Mouse (Mus musculus) cerebellum, adult 8-10 months (tissue): Measurements from ENCODE around the gene 4921524J17Rik.

ENCODE experiments used
- DNase-seq: peaks from one replicate; pipeline ENCODE4 v3.0.0; 2022

4921524J17Rik gene

DNA sequence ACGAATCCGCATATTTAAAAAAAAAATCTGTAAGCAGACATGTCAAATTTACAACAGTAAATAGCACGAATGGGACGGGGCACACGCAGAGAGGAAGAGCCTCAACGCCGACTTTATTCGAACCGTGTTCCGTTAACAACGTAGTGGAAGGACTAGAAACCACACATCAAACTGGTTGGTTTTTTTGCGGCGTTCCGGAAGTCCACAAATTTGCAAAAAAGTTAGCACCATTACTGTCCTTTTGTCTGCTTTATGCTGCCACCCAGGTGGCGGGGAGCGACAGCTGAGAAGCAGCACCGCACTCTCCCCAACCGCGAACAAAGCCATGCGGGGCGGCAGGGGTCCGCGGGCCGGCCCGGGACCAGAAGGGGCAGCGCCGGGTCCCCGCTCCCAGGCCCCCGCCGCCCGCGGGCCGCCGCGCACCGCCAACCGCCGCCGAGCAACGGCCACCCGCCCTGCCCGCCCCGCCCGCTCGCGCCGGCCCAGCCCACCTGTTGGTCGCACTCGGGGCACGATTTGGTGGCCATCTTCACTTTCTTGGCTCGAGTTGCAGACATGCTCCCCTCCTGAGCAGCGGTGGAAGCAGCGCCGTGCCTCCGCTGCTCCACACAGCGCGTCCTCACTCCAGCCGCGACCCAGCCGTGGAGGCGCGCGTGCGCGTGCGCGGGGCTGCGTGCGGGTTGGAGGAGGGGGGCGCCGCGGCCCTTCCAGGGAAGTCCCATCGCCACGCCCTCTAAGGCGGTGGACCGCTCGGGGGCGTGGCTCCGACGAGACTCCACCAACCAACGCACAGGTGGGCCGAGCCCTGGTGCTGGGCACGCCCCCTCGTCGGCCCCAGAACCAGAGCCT, at the start of gene 4921524J17Rik:
Gene 4921524J17Rik, minus strand, starts transcription at position 666 of the 849 bp plus-strand sequence.
- peak; percentile 96 for DNase-seq

DNA sequence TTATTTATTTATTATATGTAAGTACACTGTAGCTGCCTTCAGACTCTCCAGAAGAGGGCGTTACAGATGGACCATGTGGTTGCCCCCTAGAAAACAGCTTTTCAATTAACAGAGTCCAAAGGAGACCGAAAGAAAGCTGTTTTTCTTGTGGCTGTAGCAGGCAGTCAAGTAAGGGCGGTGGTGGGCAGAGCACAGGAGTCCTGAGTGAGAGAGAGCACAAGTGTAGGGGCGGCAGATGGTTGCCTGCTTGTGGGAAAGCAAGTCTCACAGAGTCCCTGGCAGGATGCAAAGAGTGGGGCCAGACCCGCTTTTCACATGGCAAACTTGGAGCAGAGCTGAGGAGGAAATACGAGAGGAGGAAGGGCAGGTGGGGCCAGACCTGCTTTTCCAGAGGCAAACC, 49.8 kb upstream of the 4921524J17Rik start:
- no peak for DNase-seq

DNA sequence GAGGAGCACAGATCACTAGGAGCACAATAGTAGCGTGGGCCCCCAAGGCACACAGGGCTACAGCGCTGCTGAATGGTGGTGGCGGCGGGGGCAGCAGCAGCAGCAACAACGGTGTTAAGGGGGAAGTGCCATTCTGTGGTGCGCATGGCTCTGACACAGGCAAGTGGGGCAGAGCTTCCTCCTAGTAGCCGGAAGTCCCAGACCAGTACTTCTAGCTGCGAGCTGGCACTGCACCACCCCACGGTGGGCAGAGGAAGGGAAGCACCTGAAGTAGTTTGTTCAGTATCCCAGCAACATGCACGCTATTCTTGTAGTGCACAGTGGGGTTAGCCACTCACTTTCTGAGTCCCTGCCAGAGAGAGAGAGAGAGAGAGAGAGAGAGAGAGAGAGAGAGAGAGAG, 49.3 kb upstream of the 4921524J17Rik start:
- DNase-seq: no peak

DNA sequence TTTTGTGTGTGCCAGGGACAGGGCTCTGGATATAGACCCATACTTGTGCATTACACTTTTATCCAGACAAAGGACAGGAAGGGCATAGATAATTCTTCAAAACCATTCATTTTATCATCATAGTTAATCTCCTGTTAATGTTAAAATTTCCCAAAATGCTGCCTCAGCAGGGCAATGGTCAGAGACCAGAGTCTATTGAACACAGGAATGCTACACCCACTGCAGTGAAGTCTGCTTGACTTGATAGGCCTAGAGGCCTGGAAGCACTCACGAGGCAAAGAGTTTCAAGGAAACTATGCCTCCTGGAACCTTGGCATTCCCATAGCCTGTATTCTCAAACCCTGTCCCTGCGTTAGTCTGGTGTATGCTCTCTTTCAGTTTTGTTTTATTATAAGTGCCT, 47.1 kb upstream of the 4921524J17Rik start:
- no peak for DNase-seq

DNA sequence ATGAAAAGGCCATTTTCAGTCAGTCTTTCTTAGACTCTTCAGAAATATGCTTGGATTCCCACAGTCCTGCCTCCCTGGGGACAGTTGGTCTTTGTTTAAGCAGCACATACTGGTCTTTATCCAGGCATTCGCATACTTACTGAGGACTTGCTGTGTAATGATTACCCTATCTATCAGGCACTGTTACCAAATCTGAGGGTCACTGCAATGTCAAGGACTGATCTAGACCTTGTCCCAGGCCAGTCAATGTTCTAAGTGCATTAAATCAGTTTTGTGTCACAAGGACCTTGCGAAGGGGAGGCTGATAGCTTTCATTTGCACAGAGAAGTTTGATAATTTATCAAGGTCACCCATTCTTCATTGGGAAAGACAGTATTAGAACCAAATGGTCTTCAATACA, 45.8 kb upstream of the 4921524J17Rik start:
- DNase-seq: no peak

DNA sequence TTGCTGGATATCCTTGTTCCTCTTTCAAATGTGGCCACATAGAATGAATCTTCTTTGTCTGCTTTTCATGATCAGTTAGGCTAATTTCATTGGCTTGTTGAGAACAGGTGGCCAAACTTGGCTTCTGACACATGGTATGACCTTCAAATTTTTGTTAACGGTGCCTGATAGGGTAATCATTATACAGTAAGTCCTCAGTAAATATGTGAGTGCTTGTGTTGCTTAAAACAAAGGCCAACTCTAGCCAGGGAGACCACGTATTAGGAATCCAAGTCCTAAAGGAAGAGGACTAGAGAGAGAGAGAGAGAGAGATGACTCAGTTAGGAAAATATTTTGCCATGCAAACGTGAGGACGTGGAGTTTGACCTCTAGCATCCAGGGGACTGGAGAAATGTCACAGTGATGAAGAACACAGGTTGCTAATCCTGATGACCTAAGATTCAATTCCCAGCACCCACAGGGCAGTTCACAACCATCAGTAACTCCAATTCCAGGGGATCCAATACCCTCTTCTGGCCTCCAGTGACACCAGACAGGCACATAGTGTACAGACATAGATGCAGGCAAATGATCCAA, 44.4 kb upstream of the 4921524J17Rik start:
- no peak for DNase-seq

DNA sequence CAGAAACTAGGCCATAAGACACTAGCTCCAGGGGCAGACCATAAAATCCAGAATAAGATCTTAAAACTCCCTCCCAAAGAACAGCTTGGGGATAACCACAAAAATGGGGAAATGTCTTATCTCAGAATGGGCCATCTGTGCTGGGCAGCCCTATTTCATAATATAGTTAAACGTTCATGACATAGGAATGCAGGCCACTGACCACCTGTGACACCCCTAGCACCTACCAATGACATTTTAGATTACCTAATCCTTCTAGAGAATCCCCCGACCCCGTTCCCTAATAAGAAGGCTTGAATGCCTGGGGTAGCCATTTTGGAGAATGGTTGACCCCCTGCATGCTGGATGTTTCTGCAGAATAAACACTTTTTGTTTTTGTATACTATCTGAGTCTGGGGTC, 42.3 kb upstream of the 4921524J17Rik start:
- no peak for DNase-seq

DNA sequence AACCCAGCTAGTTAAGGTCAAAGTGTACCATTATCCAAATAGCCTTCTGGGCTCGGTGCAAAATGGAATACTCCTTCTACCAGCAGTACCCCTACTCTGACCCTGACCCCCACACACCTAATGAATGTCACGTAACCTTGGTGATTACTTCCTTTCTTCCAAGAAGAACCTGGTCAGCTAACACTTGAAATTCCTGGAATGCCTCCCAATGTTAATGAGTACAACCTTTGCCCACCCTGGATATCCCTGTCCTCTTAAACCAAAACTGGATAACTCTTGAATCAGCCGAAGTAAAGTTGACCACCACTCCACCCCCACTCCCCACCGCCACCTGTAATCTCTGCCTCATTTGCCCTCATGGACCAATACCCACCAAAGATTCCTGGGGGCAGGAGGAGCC, 40.6 kb upstream of the 4921524J17Rik start:
- DNase-seq: no peak

DNA sequence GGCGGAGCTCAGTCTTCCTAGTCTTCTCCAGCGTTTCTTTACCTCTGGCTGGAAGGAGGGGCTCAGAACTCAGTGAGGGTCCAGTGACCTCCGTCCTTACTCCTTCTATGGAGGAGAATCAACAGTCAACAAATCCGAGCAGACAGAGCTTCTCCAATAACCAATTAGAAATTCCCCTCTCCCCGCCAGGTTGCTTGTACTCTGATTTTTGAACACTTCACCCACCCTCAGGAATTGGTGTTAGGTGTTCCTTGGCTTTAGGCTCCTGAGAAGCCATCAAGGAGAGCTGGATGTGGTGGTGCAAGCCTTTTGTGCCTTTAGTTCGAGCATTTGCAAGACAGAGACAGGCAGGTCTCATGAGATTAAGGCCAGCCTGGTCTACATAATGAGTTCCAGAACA, 40.2 kb upstream of the 4921524J17Rik start:
- no peak for DNase-seq

DNA sequence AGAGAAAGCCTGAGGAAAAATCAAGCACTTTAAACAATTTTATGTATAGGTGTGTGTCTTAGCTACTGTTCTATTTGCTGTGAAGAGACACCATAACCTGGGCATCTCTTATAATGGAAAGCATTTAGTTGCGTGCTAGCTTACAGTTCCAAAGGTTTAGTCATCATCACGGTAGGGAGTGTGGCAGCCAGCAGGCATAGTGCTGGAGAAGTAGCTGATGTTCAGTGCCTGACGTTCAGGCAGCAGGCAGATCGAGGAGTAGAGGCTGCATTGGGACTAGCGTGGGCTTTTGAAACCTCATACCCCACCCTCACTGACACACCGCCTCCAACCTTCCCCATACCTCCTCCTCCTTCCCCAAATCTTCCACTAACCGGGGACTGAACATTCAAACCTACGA, 38.1 kb upstream of the 4921524J17Rik start:
- DNase-seq: no peak

DNA sequence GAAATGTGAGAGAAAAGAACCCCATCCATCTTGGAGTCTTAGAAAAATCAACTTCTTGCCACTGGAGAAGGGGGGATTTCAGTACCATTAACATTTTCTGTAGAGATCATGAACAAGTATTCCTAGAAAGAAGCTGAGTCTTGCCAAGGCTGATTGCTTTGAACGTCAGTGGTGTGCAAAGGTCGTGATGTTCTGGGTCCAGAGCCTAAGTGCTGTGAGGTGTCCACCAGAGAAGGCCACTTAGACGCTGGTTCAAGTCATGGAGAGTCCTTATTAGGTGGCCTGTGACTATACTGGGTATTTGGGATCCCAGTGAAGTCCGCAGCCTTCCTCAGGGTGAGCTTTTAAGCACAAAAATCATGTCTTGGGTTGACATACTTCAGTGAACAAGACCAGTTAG, 33.4 kb upstream of the 4921524J17Rik start:
- DNase-seq: no peak

DNA sequence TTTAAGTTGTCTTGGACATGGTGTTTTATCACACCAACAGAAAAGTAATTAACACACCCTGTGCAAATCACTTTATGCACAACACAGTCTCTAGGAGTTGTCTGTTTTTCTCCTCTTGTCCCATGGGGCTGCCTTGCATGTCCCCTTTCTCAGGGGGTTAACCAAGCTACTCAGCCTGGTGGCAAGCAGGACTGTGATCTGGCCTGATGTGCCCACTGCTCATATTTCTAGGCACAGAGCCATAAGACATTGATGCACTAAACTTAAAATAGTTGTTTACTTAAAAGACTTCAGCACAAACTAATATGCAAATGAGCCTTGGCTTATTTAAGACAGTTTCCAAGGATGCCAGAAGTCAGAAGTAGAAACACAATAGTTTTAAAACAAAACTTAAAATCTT, 31.7 kb upstream of the 4921524J17Rik start:
- no peak for DNase-seq

DNA sequence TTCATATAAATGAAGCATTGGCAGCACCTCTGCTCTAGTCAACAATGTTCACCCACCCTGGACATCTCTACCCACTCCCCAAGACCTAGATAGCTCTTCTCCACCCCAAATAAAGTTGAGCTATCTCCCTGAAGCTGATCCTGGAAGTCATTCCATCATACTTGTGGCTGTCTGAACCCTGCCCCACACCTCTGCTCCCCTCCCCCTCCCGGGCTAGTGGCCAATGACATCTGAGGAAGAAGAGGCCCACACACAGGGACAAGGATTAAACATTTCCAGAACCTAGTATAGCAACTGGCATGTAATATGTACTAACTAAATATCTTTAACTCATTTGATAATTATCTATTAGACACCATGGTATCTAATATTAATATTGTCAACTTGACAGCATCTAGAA, 29.8 kb upstream of the 4921524J17Rik start:
- no peak for DNase-seq

DNA sequence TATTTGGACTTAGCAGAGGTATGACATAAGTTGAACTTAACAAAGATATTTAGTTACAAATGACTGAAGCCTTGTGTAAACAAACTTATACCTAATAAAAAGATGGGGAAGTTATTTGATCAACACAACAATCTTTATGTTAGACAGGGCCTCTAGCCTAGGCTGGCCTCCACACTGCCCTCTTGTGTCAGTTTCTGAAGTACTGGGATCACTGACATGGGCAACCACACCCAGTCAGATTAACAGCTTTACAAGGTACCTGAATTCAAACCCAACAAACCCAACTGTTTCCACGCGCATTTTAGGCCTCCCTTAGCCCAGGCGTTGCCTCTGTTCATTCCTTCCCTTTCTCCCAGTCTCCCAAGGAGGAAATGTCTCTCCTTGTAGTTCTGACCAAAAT, 28.7 kb upstream of the 4921524J17Rik start:
- DNase-seq: no peak

DNA sequence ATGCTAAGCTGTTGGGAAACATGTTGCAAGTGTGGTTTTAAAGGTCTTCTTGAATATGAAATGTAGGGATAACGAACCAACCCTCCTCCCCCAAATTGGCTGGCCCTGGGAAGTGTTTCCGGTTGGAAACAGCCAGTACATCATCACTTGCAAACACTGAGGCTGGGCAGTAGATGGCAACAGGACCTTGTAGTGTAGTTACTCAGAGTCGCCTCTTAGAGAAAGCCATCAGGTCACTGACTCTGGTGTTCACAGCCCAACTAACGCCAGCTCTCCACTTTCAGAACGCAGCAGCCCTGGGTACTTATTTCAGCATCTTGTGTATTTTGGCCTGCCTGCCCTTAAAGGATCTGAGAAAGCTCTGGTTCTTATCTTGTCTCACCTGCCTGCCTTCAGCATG, 28.2 kb upstream of the 4921524J17Rik start:
- no peak for DNase-seq

DNA sequence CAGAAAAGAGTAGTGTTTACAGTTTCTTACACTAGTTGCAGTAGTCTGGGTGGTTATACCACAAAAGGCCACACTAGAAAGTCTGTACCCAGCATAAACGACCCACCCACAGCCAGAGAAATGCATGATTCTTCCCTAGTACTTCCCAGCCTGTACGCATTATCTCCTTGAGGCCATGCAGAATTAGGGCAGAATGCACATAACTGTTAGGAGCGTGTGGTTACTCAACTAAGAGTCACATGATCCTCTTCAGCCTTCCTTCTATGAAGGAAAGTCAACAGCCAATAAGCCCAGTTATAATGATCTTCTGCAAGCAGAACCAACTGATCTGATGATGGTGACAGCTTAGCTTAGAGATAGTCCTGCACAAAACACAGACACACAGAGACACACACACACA, 26.9 kb upstream of the 4921524J17Rik start:
- DNase-seq: no peak

DNA sequence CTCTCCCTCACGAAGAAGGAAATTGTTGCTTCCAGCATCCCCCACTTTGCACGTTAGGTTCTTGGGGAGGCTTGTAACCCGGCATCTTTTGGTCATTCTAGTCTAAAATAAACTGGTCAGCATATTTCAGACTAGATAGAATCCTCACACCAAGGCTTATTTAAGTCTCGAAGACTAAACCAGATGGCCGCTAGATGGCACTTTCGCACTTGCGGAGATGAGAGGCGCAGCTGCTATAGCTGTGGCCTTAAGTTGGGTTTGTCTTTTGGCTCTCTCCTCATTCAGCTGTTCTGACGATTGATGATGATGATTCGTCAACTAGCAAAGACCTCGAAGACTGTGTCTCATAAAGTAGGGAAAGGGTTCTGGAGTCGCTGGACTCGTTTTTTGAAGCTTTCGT, 23.9 kb upstream of the 4921524J17Rik start:
- peak; percentile 56 for DNase-seq

DNA sequence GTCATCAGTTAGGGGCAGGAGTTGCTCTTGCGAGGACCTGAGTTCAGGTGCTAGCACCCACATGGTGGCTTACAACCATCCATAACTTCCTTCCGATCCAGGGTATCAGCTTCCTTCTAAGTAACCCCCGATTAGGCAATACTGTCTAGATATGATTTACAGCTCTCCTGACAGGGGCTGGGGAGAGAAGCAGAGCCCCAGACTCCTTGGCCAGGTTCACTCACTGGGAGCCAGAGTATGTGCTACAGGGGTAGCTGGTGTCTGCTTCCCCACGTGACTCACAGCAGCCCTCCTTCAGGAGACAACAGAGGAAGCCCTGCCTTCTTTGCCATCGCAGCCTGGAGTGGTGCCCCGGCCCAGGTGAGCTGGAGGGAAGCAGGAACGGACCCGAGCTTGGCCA, 22.1 kb upstream of the 4921524J17Rik start:
- no peak for DNase-seq

DNA sequence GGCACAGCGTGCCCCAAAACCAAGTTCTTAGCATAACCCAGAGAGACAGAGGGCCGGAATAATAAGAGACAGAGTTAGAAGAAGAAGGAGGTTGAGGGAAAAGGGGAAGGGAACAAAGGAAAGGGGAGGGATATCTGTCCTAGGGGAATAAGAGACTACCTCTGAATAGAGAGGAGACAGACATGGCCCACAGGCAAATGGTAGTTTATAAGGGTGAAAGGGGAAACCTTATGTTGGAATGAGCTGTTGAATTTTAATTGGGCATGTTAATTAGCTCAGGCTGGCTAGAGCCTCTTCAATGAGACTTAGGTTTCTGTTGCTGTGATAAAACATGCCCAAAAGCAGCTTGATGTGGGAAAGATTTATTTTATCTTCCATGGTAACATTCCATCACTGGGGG, 20.6 kb upstream of the 4921524J17Rik start:
- DNase-seq: no peak

DNA sequence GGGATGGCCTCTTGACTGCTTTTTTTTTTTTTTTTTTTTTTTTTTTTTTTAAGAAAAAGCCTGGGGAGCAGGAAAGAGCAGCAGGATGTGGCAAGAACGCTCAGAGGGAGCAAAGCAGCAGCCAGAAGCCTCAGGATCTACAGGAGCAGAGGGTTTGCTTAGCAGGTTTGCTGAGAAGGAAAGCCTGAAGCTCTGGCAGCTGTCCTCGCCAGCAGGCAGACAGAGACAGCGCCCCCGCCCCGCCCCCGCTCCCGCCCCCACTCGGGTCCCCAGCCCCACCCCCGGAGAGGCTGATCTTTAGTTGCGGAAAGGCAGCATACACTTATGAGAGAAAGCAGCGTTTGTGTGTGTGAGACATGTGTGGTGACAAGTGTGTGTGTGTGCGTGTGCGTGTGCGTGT, 19.7 kb upstream of the 4921524J17Rik start:
- no peak for DNase-seq

DNA sequence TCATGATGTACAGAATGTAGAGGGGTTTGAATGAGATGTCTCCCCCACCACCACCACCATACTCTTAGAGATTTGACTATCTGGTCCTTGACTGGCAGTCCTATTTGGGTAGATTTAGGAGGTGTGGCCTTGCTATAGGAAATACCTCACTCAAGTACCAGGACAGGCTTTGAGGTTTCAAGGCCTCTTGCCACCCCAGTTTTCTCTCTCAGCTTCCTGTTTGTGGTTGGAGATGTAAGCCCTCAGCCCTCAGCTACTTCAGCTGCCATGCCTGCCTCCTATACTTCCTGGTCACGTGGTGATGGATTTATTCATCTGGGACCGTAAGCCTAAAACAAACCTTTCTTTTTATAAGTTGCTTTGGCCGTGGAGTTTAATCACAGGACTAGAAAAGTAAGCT, 17.7 kb upstream of the 4921524J17Rik start:
- DNase-seq: no peak

DNA sequence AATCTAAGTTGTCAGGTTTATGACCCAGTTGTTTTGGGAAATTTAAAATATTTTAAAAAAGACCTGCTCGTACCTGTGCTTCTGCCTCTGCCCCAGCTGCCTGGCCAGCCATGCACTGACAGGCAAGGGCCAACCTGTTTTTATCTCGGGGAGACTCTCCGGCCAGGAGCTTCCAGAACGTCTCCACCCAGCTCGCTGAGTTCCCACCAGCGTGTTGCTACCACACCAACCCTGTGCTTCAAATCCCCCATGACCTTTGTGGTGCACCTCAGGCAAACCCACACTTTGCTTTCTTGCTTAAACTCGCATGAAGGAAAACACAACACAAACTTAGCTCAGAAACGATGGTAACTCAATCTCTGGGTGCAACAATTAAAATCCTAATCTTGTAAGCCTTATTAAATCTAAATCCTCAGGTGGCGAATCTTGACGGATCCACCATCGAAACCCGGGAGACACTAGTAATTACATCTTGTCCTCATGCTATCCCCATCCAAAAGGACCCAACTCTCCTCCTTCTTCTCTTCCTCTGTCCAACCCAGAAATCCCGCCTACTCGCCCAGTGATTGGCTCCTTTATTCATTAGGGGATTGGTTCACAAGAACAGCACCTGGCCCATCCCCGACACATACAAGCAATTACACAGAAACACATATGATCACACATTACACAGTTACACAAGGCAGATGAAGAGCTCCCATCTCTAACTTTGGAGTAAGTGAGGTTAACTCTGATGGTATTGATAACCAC, 13.5 kb upstream of the 4921524J17Rik start:
- no peak for DNase-seq

DNA sequence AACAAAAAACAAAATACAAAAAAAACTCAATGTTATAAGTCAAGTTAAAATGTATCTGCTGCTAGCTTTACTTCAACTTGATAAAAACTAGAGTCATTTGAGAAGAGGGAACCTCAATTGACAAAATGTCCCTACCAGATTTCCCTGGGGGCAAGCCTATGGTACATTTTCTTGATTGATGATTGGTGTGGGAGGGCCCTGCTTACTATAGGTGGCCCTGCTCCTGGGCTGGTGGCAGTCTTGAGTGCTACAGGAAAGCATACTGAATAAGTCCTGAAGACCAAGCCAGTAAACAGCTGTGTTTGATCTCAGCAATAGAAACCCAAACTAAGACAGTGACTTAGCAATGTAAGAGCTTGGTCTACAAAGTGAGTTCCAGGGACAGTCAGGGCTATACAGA, 11.5 kb upstream of the 4921524J17Rik start:
- DNase-seq: no peak

DNA sequence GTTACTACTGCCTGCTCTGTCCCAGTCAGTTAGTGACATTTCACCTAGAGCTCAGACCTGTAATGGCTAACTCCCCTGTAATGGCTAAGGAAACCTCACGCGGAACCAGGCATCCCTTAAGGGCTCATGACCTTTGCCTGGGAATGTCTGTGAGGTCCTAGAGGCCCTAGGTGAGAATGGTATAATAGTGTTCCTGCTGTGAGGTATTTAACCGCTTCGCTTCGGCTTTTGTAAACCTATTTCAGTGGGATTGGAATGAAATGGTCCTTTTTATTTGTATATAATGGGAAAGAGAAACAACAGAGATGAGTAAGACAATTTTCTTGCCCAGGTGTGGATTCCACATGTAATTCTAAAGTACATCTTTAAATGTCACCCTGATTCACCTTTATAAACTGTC, 8.9 kb upstream of the 4921524J17Rik start:
- no peak for DNase-seq
